Mouse (Mus musculus) subcutaneous adipose tissue, adult 2 months (tissue): Measurements from ENCODE around the gene Il18. TPM values are rescaled to one million over a fixed set of nuclear protein-coding genes. Genes with fewer than 3 reads are reported as not detected.

Experiments used
- polyA plus RNA-seq: library from polyadenylated mRNA; depleted of rRNA; stranded (reverse); fragments of >200 nt; gene quantifications from 2 replicates; pipeline ENCODE4 v1.2.3, GENCODE M21; 2012; ENCODE audit warnings: low replicate concordance; rRNA removed

Gene Il18
- 4.6 TPM in 2 replicates for polyA plus RNA-seq

GRCm38 (mm10) chr9:50554241-50555093 is at the start of gene Il18:
Gene Il18 (plus strand): TSS chr9:50554827.

GRCm38 (mm10) chr9:50528293-50528892 is 26.2 kb upstream of the Il18 start, which contains the start of gene Pts:
Gene Pts (minus strand): TSS chr9:50528724.

GRCm38 (mm10) chr9:50555094-50555446 is 443 bp downstream of the Il18 start, which contains the start of gene Bco2:
Gene Bco2 (minus strand): TSS chr9:50555181.

GRCm38 (mm10) chr9:50561145-50561917 is 6.7 kb downstream of the Il18 start, which contains the start of gene Tex12:
Gene Tex12 (minus strand): TSS chr9:50561325.

DNA sequence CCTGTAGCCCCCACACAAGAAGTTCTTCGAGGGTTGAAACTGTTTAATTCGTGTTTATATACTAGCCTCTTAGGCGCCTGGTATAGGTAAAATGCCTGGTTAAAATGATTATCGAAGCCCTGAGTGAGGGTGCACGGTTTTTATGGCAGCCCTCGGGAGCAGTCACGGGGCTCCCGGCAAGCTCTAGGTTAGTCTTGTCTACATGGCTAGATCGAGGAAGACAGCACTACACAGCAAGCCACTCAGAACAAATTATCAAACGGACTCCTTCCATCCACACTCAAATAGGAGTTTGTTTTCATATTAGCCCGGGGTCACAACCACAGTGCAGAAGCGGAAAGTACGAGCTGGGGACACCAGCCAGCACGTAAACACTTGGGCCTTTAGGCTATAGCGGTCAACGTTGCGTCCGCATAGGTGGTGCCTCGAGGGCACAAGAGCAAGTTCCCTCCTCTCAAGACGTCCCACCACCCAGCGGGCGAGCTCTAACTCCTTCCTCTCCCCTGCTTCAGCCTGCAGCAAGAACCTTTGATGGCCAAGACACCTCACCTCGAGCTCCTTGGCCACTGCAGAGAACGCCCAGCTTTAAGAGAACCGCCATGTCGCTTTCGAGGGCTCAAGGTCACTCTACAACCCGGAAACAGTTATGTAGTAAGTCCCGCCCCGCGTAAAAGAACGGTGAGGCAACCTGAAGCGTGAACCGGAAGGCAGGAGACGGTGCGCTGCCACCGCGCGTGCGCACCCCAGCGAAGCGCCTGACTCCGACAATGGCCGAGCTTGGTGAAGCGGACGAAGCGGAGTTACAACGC is 48.8 kb downstream of the Il18 start, which contains the start of the genes Sdhd and Timm8b:
Gene Sdhd (minus strand): TSS at position 624 of the 809 bp plus-strand sequence.
Gene Timm8b (plus strand): TSS at position 722 of the 809 bp plus-strand sequence.

DNA sequence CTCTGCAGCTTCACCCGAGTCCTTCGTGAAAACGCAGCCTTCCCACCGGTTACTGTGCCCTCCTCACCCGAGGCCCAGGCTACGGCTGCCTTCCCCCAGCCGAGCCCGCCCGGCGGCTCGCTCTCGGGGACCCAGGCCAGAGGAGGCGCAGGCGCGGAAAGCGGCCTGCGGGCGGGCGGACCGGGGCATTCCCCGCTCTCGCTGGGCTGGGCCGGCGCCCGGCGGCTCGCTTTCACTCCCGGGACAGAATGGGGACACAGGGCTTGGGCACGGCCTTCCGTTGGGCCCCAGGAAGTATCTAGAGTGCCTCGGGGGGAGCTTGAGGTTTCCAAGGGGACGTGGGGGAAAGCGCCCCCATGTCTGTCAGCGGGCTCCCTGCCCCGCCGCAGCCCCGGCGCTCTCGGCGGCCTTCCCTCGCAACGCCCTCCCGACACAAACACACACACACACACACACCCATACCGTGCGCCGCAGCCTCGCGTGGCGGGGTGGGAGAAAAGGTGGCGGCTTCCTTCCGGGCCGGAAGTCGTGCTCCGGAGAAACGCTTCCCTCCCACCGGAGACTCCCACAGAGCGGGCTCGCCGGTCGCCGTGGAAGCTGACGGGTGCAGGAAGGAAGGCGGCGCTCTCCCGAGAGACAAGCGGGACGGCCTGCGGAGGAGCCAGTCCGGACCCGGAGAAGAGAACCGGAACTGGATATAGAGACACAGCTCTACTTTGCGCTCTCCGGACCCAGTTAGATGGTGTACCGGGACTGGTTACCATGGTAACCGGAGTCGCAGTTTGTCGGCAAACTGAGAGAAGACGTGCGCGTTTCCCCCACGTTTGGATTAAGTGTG is 62.4 kb downstream of the Il18 start, which contains the start of the genes Pih1d2 and Nkapd1:
Gene Pih1d2 (plus strand): TSS at position 556 of the 838 bp plus-strand sequence.
Gene Nkapd1 (minus strand): TSS at position 699 of the 838 bp plus-strand sequence.

Other genes starting within 250 kb of the Il18 start
- 140 and 237 TPM in 2 replicates for gene Rpl10-ps3, start 209.9 kb upstream of the Il18 start, polyA plus RNA-seq
- 0.49 and 173 TPM in 2 replicates for gene Plet1, start 60.3 kb upstream of the Il18 start, polyA plus RNA-seq
- gene Pts, start 26.1 kb upstream of the Il18 start, polyA plus RNA-seq: 40.9 and 51.6 TPM in 2 replicates
- 0.36 and 1.1 TPM in 2 replicates for gene Bco2, start 354 bp downstream of the Il18 start, polyA plus RNA-seq
- not detected in 2 replicates for gene Tex12, start 6.5 kb downstream of the Il18 start, polyA plus RNA-seq
- gene Sdhd, start 49.0 kb downstream of the Il18 start, polyA plus RNA-seq: 236 and 403 TPM in 2 replicates
- gene Timm8b, start 49.1 kb downstream of the Il18 start, polyA plus RNA-seq: 196 and 264 TPM in 2 replicates
- gene Pih1d2, start 62.5 kb downstream of the Il18 start, polyA plus RNA-seq: 1.5 and 1.8 TPM in 2 replicates
- 4.9 and 8.5 TPM in 2 replicates for gene Nkapd1, start 62.6 kb downstream of the Il18 start, polyA plus RNA-seq
- gene Dlat, start 105.0 kb downstream of the Il18 start, polyA plus RNA-seq: 75.0 and 100 TPM in 2 replicates
- gene Dixdc1, start 184.7 kb downstream of the Il18 start, polyA plus RNA-seq: 3.5 and 9.6 TPM in 2 replicates
- 1.7 and 5.9 TPM in 2 replicates for gene 2310030G06Rik, start 191.7 kb downstream of the Il18 start, polyA plus RNA-seq
- gene Cryab, start 196.5 kb downstream of the Il18 start, polyA plus RNA-seq: 144 and 503 TPM in 2 replicates
- gene Hspb2, start 197.5 kb downstream of the Il18 start, polyA plus RNA-seq: 24.6 and 27.1 TPM in 2 replicates
- gene Fdxacb1, start 213.4 kb downstream of the Il18 start, polyA plus RNA-seq: 4.9 and 6.3 TPM in 2 replicates
- 38.9 and 56.4 TPM in 2 replicates for gene Alg9, start 220.2 kb downstream of the Il18 start, polyA plus RNA-seq
- gene 1110032A03Rik, start 220.7 kb downstream of the Il18 start, polyA plus RNA-seq: 70.3 and 191 TPM in 2 replicates